Mouse (Mus musculus) CH12.LX (cell line): Measurements from ENCODE around the gene Mid1. TPM values are rescaled to one million over a fixed set of nuclear protein-coding genes. Genes with fewer than 3 reads are reported as not detected.
"Not testable (repeated sequence)": the region's sequence is repeated elsewhere in the genome, so short reads cannot be mapped to it uniquely, and the experiment has no call there.

ENCODE experiments used
- DNase-seq: peaks from one replicate; pipeline ENCODE4 v3.0.0-alpha.2; 2013; ENCODE audit errors: extremely low read depth
- H3K27ac ChIP-seq: 2 replicates; pipeline ENCODE4 v1.5.1; 2012; ENCODE audit warnings: low read depth, mild to moderate bottlenecking, control low read depth, moderate library complexity; ENCODE audit not compliant: insufficient read depth
- H3K27me3 ChIP-seq: replicated peaks from 2 replicates; pipeline ENCODE3; 2012; ENCODE audit warnings: inconsistent platforms
- H3K36me3 ChIP-seq, 2 experiments: replicated peaks in 1 of 2; 2 replicates each; pipeline versions ENCODE3 to v1.6.1; 2012; ENCODE audit warnings: inconsistent platforms in 1 of 2, low read length in 1 of 2, mild to moderate bottlenecking in 1 of 2, mixed read lengths in 1 of 2, moderate library complexity in 1 of 2; ENCODE audit not compliant: control insufficient read depth in 1 of 2, insufficient read depth in 1 of 2
- H3K4me1 ChIP-seq, 2 experiments: 2 replicates each; pipeline ENCODE4 v1.6.1; 2012; ENCODE audit warnings: inconsistent platforms in 1 of 2, moderate library complexity in 1 of 2; ENCODE audit not compliant: insufficient read depth in 2 of 2, control insufficient read depth in 1 of 2
- H3K4me2 ChIP-seq: 2 replicates; pipeline ENCODE4 v1.6.1; 2012; ENCODE audit warnings: low read depth, mild to moderate bottlenecking, control low read depth; ENCODE audit not compliant: poor library complexity, insufficient read depth, severe bottlenecking
- H3K4me3 ChIP-seq, 3 experiments: fragments of 150-350 bp in 1 of 3; sonication (generic) in 1 of 3; replicated peaks in 1 of 3; 2 replicates each; pipeline versions ENCODE3 to v1.5.1; 2011 to 2012; ENCODE audit warnings: low read depth in 2 of 3, low read length in 2 of 3, mild to moderate bottlenecking in 2 of 3, moderate library complexity in 2 of 3, control low read depth in 1 of 3, improper control_type of control experiment in 1 of 3, inconsistent platforms in 1 of 3, mixed read lengths in 1 of 3; ENCODE audit not compliant: poor library complexity in 1 of 3
- H3K79me2 ChIP-seq: replicated peaks from 2 replicates; pipeline ENCODE4 v1.6.1; 2012; ENCODE audit warnings: mild to moderate bottlenecking, moderate library complexity; ENCODE audit not compliant: control insufficient read depth, poor library complexity, insufficient read depth, severe bottlenecking; ENCODE audit errors: extremely low read depth
- H3K9ac ChIP-seq: 2 replicates; pipeline ENCODE4 v1.6.1; 2012; ENCODE audit warnings: low read depth, mild to moderate bottlenecking, control low read depth, moderate library complexity; ENCODE audit not compliant: insufficient read depth
- H3K9me3 ChIP-seq: replicated peaks from 2 replicates; pipeline ENCODE3; 2012; ENCODE audit warnings: low read length, inconsistent platforms, mixed read lengths
- dilution Hi-C: fragments of 300-500 bp; cut with MboI; formaldehyde crosslinking; loops from 2 replicates; pipeline ENCODE4 v1.14.3; 2020; ENCODE audit warnings: low sequenced_read_pairs; ENCODE audit not compliant: extremely low pct_unique_long_range_greater_than_20kb, extremely low pct_ligation_motif_present
- in situ Hi-C: fragments of 300-500 bp; cut with MboI; formaldehyde crosslinking; loops from 3 replicates; pipeline ENCODE4 v1.14.3; 2019; ENCODE audit warnings: low sequenced_read_pairs, low pct_ligation_motif_present, low pct_unique_long_range_greater_than_20kb, mixed read lengths
- polyA plus RNA-seq: library from polyadenylated mRNA; unstranded; fragments of >175 nt; gene quantifications from 2 replicates; pipeline ENCODE4 v1.2.1, GENCODE M21; 2012; ENCODE audit warnings: low read depth; ENCODE audit not compliant: insufficient read length
- total RNA-seq, 2 experiments: library from RNA; depleted of rRNA; stranded (reverse); fragments of 300-350 nt in 1 of 2; fragments of >200 nt in 1 of 2; gene quantifications; 2 replicates each; pipeline ENCODE4 v1.2.3; 2012 to 2014

The Mid1 gene
- total and polyA plus RNA-seq, 3 experiments: 3.3 to 15.0 (median 6.2) TPM

DNA sequence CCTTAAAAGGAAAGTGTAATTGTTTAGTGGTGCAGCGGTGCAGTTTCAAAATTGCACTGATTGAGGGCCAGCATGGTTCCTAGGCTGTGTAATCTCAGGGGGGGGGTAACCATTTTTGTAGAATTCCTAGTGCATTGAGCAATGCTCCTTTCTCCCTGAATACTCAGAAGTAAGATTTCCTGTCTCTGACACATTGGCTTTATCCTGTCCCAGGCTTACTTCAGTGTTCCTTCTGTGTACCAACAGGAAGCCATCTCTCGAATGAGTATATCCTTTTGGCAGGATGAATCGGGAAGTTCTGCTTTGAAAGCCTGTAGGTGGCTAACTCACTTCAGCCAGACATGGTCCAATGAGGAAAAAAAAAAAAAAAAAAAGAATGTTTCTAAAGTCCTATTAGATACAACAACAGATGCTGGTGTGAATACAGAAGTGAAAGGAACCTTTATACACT is 290.7 kb downstream of the Mid1 start:
- DNase-seq, in situ Hi-C loops: not testable (repeated sequence)
- H3K27ac ChIP-seq: peak overlapping the region; percentile 29; the same call in 1 of the 2 replicates

DNA sequence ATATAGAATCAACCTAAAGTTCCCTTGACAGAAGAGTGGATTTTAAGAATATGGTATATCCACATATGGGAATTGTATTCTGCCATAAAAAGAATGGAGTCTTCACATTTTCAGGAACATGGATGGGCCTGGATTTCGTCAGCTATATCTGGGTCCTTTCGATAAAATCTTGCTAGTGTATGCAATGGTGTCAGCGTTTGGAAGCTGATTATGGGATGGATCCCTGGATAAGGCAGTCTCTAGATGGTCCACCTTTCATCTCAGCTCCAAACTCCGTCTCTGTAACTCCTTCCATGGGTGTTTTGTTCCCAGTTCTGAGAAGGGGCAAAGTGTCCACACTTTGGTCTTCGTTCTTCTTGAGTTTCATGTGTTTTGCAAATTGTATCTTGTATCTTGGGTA is 291.3 kb downstream of the Mid1 start:
- H3K9me3 ChIP-seq: peaks cover 18% of the 10 kb centered on the region
- peaks cover 29 to 70% of the 10 kb centered on the region in 2 experiments for H3K4me1 ChIP-seq
- peaks cover 6 to 18% of the 10 kb centered on the region in 2 experiments for H3K36me3 ChIP-seq

More for the DNA sequence above, 290.7 kb downstream of the Mid1 start:
- dilution Hi-C loops, H3K4me3 ChIP-seq, H3K27me3 ChIP-seq, H3K79me2 ChIP-seq: not testable (repeated sequence)
- Histone ChIP-seq H3K36me3 (peaks cover 6 to 17% of the 10 kb centered on the region in 2 experiments), H3K9me3 (peaks cover 18% of the 10 kb centered on the region), H3K4me1 (peaks cover 29 to 70% of the 10 kb centered on the region in 2 experiments), H3K4me2 (peak overlapping the region; percentile 83), H3K9ac (peak overlapping the region; percentile 40)

DNA sequence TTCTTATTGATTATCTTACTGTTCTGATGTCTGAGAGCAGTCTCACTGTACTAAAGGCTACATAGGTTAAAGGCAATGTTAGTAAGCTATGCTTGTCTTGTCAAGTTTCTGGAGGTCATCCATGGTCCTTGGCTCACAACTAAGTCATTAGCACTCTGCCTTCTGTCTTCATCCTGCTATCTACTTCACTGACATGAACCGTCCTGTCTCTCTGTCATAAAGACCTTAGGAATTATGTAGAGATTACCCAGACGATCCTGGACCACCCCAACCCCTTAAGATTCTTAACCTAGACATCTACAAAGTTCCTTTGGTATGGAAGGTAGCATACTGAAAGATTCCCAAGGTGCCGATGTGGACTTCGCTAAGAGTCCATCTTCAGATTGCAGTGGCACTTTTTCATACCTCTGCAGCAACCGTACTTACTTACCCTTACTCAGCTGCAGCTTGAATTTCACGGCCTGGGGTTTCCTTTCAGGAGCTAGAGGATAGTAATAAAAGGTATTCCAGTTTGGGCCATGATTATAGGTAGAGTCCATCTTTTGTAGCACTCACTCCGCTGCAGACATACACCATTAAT is 292.9 kb downstream of the Mid1 start:
- in situ Hi-C loops, dilution Hi-C loops, DNase-seq, H3K79me2 ChIP-seq, H3K27me3 ChIP-seq: not testable (repeated sequence)
- peak overlapping the region in 2 of 3 experiments; percentile 35 to 38 for H3K4me3 ChIP-seq
- H3K9ac ChIP-seq: peak overlapping the region; percentile 91
- peaks cover 20% of the 10 kb centered on the region for H3K9me3 ChIP-seq
- peak overlapping the region; percentile 57 for H3K4me2 ChIP-seq
- H3K36me3 ChIP-seq: peaks cover 14 to 34% of the 10 kb centered on the region in 2 experiments
- peak overlapping the region; percentile 15 for H3K27ac ChIP-seq
- H3K4me1 ChIP-seq: peaks cover 23 to 58% of the 10 kb centered on the region in 2 experiments

More for the DNA sequence above, 291.3 kb downstream of the Mid1 start:
- DNase-seq, in situ Hi-C loops, H3K4me2 ChIP-seq, H3K4me3 ChIP-seq, H3K27me3 ChIP-seq, H3K79me2 ChIP-seq, dilution Hi-C loops, H3K9ac ChIP-seq, H3K27ac ChIP-seq: not testable (repeated sequence)

DNA sequence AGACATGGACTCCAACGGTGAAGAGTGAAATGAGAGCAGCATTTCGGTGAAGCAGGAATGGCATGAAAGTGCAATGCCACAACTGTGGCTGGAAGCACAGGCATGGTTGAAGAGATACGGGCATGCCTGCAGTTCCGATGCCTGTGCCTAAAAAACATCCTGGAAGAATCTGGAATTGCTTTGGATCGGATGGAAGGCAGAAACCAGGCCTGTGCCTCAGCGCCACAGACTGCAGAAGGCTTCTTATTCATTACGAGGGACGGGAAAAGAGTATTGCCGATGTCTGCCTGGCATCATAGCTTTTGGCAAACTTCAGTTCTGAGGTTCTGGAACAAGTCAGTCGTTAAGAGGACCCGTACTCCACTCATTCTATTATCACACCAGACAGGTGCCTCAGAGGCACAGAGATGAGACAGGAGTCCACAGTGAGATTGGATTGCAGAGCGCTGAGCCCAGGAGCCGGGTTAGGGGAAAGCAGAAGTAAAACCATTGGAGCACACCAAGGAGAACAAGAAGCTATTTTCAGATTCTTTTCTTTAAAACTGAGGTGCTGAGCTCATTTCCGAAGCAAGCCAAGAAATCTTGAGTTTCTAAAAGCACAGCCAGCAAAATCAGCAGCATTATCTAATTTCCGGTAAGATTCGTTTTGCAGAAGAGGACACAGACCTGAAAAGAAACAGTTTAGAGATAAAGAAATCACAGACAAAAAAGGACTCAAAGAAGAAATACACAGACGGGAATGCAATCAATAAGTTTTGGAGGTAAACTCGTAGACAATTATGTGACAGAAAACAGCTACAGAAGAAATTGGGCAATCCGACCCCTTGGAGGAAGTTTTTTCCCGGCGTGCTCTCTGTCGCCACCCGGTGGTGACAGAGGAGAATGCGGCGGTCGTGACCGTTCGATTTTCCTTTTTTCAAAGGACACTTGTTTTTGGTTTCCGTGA is 293.7 kb downstream of the Mid1 start:
- Histone ChIP-seq H3K9me3 (peaks cover 26% of the 10 kb centered on the region), H3K36me3 (peaks cover 14 to 42% of the 10 kb centered on the region in 2 experiments), H3K4me1 (peaks cover 20 to 50% of the 10 kb centered on the region in 2 experiments), H3K27ac (peak overlapping the region; percentile 15), H3K4me2 (peak overlapping the region; percentile 57), H3K4me3 (peak overlapping the region; percentile 16 to 43 (median 38)), H3K9ac (peak overlapping the region; percentile 91)
- in situ Hi-C loops, H3K27me3 ChIP-seq, H3K79me2 ChIP-seq, dilution Hi-C loops: not testable (repeated sequence)
- peak; percentile 90 for DNase-seq

DNA sequence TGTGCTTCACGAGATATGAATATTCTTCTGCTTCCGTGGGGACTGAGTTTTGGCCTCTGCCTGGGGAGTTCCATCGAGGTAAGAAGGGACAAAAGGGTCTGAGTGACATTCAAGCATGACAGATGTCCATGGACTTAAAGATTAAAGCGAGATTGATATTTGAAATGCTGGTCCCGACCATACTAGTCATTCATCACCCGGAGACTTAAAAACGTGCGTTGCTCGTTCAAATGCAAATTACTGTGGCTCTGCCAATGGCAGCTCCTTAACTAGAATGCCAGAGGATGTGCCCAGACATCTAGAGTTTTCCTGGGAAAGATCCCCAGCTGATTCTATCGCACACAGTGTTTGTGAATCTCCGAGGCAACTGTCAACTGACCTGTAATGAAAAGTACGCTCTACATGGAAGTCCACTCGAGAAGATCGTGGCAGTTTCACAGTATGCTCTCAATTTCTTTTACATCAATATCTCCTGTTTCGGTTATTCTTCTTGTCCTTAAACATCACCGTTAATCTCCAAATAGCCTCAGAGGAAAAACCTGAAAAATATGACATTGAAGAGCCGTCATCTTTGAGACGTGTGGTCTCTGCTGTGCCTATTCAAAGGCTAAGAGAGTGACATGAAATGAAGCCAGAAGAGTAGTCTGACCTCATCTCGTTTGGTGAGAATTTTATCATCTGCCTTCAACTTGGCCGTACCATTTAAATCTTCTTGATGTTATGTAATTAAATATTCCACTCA is 294.6 kb downstream of the Mid1 start:
- in situ Hi-C loops: not testable (repeated sequence)
- H3K27ac ChIP-seq: peak overlapping the region; percentile 12; the same call in 1 of the 2 replicates
- DNase-seq: peak; percentile 62

More for the DNA sequence above, 294.6 kb downstream of the Mid1 start:
- Histone ChIP-seq H3K9ac (peak overlapping the region; percentile 91), H3K4me1 (peaks cover 14 to 41% of the 10 kb centered on the region in 2 experiments), H3K4me2 (peak overlapping the region; percentile 57), H3K4me3 (peak overlapping the region; percentile 36 to 43 (median 37)), H3K9me3 (peaks cover 23% of the 10 kb centered on the region), H3K36me3 (peaks cover 12 to 48% of the 10 kb centered on the region in 2 experiments)
- H3K79me2 ChIP-seq, H3K27me3 ChIP-seq, dilution Hi-C loops: not testable (repeated sequence)
